Mouse (Mus musculus): ENCODE measurements around the gene Eipr1. TPM values are rescaled to one million over a fixed set of nuclear protein-coding genes. Genes with fewer than 3 reads are reported as not detected.
A peak's percentile ranks its signal among the peaks of the same experiment; 100 is the strongest.

Gene Eipr1
- polyA plus RNA-seq, 2 experiments from 2014 or later = 40.1 to 54.7 TPM

GRCm38 (mm10) chr12:28823518-28823917 is 71.9 kb downstream of the Eipr1 start:
- no peak for ATAC-seq

- ATAC-seq = peak; percentile 66
These were observed 77.9 kb downstream of the Eipr1 start for GRCm38 (mm10) chr12:28829502-28829901.

- ATAC-seq = no peak
These were observed 78.9 kb downstream of the Eipr1 start for GRCm38 (mm10) chr12:28830471-28830870.

GRCm38 (mm10) chr12:28831066-28831733 is 79.6 kb downstream of the Eipr1 start:
- ATAC-seq = no peak

GRCm38 (mm10) chr12:28834266-28834665 is 82.7 kb downstream of the Eipr1 start:
- ATAC-seq = peak; percentile 81

- ATAC-seq = peak; percentile 74
These were observed 84.1 kb downstream of the Eipr1 start for GRCm38 (mm10) chr12:28835683-28836082.

GRCm38 (mm10) chr12:28838268-28838667 is 86.7 kb downstream of the Eipr1 start:
- no peak for ATAC-seq

- no peak for ATAC-seq
These were observed 87.4 kb downstream of the Eipr1 start for GRCm38 (mm10) chr12:28838971-28839370.

- no peak for ATAC-seq
These were observed 89.6 kb downstream of the Eipr1 start for GRCm38 (mm10) chr12:28841179-28841698.

- peak; percentile 63 for ATAC-seq
These were observed 94.2 kb downstream of the Eipr1 start for GRCm38 (mm10) chr12:28845811-28846210.

GRCm38 (mm10) chr12:28847401-28847800 is 95.8 kb downstream of the Eipr1 start:
- ATAC-seq = no peak

- no peak for ATAC-seq
These were observed 97.4 kb downstream of the Eipr1 start for GRCm38 (mm10) chr12:28848726-28849612.

- ATAC-seq = no peak
These were observed 108.1 kb downstream of the Eipr1 start for GRCm38 (mm10) chr12:28859495-28860263.

GRCm38 (mm10) chr12:28860264-28860560 is 108.6 kb downstream of the Eipr1 start:
- ATAC-seq = no peak

- ATAC-seq = no peak
These were observed 111.7 kb downstream of the Eipr1 start for GRCm38 (mm10) chr12:28863260-28863659.

GRCm38 (mm10) chr12:28866121-28866520 is 114.5 kb downstream of the Eipr1 start:
- no peak for ATAC-seq

- ATAC-seq = no peak
These were observed 117.2 kb downstream of the Eipr1 start for GRCm38 (mm10) chr12:28868794-28869193.

- no peak for ATAC-seq
These were observed 120.7 kb downstream of the Eipr1 start for GRCm38 (mm10) chr12:28872271-28872670.

- ATAC-seq = no peak
These were observed 123.2 kb downstream of the Eipr1 start for GRCm38 (mm10) chr12:28874781-28875251.

GRCm38 (mm10) chr12:28875471-28875870 is 123.9 kb downstream of the Eipr1 start:
- no peak for ATAC-seq

GRCm38 (mm10) chr12:28880471-28880870 is 128.9 kb downstream of the Eipr1 start:
- no peak for ATAC-seq

GRCm38 (mm10) chr12:28887712-28888111 is 136.1 kb downstream of the Eipr1 start:
- no peak for ATAC-seq

Data from CD4-positive, CD25-positive, alpha-beta regulatory T cell, adult 4 months (primary cell).